Mouse (Mus musculus) heart, postnatal 10 days (tissue): ENCODE data around the gene Crisp2. TPM values are rescaled to one million over a fixed set of nuclear protein-coding genes. Genes with fewer than 3 reads are reported as not detected.

Experiments
- DNase-seq, 2 experiments: peaks; one replicate each; pipeline ENCODE4 v3.0.0; 2021
- intact Hi-C: fragments of 180-260 bp; cut with DNase I; formaldehyde crosslinking; loops from one replicate; pipeline ENCODE4 v1.15.1; 2025
- total RNA-seq, 2 experiments: library from RNA; stranded (reverse); gene quantifications; 2 replicates each; pipeline ENCODE4 v1.2.3; 2021

Crisp2 gene
- total RNA-seq: not detected

- intact Hi-C loops: no loop called here
- no peak for DNase-seq
These were observed at the start of gene Crisp2 for GRCm38 (mm10) chr17:40806953-40807572. TSS of gene Crisp2 (minus strand) at chr17:40807003.

- intact Hi-C loops: no loop called here
- no peak for DNase-seq
These were observed 48.3 kb upstream of the Crisp2 start for GRCm38 (mm10) chr17:40855065-40855464.

GRCm38 (mm10) chr17:40837308-40837707 lies 30.5 kb upstream of the Crisp2 start:
- intact Hi-C loops: loop anchor here (1.0 kb wide), 1 partner anchor 60 kb away; no protein-coding TSS in a partner anchor
- peak; percentile 32 to 37 for DNase-seq

DNA sequence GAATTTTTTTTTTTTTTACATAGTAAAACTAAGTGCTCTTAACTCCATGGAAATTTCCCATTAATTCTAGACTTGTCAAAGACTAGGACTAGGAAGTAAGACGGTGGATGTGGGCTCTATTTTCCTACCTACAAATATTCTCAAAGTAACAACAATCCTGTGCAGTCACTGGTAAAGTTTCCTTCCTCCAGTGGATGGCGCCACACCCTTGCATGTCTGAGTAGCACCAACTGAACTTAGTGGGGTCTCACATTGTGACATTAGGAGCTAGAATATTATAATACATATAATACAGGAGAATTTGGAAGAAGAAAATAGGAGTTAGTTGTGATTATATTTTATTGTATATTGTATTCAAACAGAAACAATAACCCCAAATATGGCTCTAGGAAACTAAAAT lies 25.1 kb upstream of the Crisp2 start:
- DNase-seq: peak in 1 of 2 experiments; percentile 5
- intact Hi-C loops: no loop called here

- intact Hi-C loops: loop anchor here (2.0 kb wide), 1 partner anchor 72 kb away; no protein-coding TSS in a partner anchor
- DNase-seq: peak; percentile 14 to 77
These were observed 17.7 kb upstream of the Crisp2 start for GRCm38 (mm10) chr17:40824549-40824948.

GRCm38 (mm10) chr17:40823817-40824216 lies 17.0 kb upstream of the Crisp2 start:
- DNase-seq: peak in 1 of 2 experiments; percentile 12
- intact Hi-C loops: loop anchor here (2.0 kb wide), 1 partner anchor 73 kb away; no protein-coding TSS in a partner anchor

DNA sequence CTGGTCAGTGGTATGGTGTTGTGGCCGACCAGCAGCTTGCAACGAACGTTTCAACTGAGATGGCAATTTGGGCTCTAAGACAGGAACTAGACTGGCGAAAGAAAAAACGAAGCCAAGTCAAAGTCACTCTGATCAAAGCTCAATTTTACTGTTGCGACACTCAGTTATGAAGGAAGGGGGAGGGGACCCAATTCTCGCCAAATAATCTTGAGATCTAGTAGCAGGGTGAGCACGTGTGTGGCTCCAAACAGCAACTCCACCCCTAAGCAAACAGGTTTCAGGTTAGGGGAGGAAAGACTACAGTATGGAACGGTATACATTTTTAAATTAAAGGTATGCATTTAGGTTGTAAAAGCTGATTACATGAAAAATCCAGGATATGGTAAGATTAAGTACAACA lies 14.7 kb upstream of the Crisp2 start:
- intact Hi-C loops: no loop called here
- no peak for DNase-seq

DNA sequence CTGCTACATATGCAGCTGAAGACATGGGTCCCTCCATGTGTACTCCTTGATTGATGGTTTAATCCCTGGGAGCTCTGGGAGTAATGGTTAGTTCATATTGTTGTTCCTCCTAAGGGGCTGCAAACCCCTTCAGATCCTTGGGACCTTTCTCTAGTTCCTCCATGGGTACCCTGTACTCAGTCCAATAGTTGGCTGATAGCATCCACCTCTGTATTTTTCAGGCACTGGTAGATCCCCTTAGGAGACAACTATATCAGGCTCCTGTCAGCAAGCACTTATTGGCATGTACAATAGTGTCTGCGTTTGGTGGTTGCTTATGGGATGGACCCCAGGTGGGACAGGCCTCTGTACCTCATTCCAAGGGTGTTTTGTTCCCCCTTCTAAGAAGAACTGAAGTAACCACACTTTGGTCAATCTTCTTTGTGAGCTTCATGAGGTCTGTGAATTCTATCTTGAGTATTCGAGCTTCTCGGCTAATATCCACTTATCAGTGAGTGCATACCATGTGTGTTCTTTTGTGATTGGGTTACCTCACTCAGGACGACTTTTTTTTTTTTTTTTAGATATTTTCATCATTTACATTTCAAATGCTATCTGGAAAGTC lies 10.6 kb upstream of the Crisp2 start:
- intact Hi-C loops: no loop called here
- DNase-seq: no peak

DNA sequence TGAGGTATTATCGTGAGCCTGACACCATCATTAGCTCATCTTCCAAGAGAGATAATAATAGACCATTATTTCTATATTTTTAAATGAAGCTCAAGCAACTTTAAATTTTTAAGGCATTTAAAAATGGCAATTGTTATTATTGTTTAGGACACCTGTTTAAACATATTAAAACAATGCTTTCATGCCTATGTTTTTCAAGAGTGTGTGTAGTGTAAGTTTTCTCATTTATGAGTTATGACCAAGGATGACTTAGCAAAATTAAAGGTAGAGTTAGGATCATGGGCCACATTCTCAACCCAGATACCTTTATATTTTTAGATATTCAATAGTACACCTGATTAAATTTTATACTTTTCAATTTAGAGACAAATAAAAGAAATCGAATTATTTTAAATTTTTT lies 5.5 kb upstream of the Crisp2 start:
- intact Hi-C loops: no loop called here
- DNase-seq: no peak

DNA sequence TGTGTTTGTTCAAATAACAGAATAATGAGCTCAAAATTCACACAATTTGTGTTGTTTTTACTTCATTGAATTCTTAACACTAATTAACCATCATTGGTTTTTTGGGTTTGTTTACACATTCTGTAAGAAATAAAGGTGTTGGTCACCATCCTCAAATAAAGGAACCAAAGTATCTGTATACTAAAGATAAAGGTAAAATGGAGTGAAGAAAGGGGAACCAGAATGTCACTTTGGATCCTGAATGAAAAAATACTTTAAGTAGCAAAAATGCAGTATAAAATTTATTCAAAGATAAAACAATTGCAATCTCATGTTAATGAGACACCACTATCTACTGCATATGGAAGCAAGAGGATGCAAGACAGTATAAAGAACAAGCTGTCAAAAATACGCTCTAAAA lies 4.8 kb upstream of the Crisp2 start:
- intact Hi-C loops: no loop called here
- no peak for DNase-seq

- DNase-seq: no peak
- intact Hi-C loops: no loop called here
These were observed 4.1 kb upstream of the Crisp2 start, which contains the start of gene Rhag for GRCm38 (mm10) chr17:40810934-40811333. TSS of gene Rhag (plus strand) at chr17:40811126.

GRCm38 (mm10) chr17:40808071-40808470 lies 1.3 kb upstream of the Crisp2 start:
- DNase-seq: no peak
- intact Hi-C loops: no loop called here

DNA sequence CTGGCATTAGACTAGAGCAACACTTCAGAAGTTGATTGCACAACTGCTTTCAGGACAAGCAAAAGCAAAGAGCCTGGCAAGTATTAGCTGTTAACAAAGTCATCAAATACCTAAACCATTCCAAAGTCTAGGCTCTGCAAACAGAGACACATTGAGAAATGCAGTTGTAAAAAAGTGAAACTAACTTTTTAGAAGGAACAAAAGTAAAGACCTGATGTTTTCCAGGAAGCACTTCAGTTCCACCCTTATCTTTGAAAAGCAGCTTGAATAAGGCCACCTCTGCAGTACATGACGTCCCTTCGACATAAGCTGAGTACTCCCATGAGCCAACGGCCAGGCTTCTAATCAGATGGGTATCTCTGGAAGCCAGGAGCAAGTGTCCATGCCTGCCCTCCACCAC lies 253 bp downstream of the Crisp2 start:
- intact Hi-C loops: no loop called here
- no peak for DNase-seq

- intact Hi-C loops: no loop called here
- DNase-seq: no peak
These were observed 4.0 kb downstream of the Crisp2 start for GRCm38 (mm10) chr17:40802707-40803340.

- peak; percentile 3 to 4 for DNase-seq
- intact Hi-C loops: no loop called here
These were observed 12.6 kb downstream of the Crisp2 start for GRCm38 (mm10) chr17:40793921-40794854.

- intact Hi-C loops: no loop called here
- DNase-seq: no peak
These were observed 16.9 kb downstream of the Crisp2 start for GRCm38 (mm10) chr17:40789877-40790276.

DNA sequence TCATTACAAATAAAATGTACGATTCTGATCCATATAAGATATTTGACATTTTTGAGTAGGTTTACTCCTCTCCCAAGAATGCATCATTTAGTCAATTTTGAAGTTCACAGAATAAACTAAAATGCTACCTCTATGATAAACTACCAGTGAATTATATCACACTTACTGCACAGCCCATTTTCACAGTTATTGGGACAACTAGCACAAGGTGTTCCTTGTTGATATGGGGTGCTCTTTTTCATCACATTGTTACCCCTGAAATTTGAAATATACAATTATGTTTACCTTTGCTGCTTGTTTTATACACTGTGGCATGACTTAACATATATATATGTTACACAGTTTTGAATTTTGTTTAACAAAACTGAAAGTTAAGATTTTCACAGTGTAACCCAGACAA lies 39.7 kb downstream of the Crisp2 start:
- intact Hi-C loops: no loop called here

GRCm38 (mm10) chr17:40763662-40764061 lies 43.1 kb downstream of the Crisp2 start:
- intact Hi-C loops: no loop called here
- DNase-seq: no peak

More for the DNA sequence above, 39.7 kb downstream of the Crisp2 start:
- DNase-seq: no peak

- DNase-seq: no peak
- intact Hi-C loops: no loop called here
These were observed 75.1 kb downstream of the Crisp2 start for GRCm38 (mm10) chr17:40731724-40732123.

- intact Hi-C loops: no loop called here
- no peak for DNase-seq
These were observed 75.5 kb downstream of the Crisp2 start for GRCm38 (mm10) chr17:40731296-40731695.

DNA sequence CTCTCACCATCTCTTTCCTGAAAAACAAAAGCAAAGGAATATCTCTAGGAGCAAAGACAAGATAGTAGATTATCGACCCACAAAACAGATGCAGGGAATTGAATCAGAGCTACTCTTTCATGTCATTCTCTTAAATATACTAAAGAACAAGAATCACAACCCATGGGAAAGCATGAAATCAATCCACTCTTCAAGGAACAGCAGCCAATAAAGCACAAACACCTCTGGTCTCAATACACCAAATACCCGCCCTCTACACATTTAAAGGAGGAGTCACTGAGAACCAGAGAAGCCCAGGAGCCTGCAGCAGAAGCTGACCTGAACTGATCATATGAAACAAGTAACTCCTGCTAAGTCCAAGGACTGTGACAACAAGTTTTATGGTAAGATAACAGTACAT lies 80.0 kb downstream of the Crisp2 start, which contains the start of gene Esp1:
Esp1 (plus strand) TSS at position 301 of the 400 bp plus-strand sequence.
- no peak for DNase-seq
- intact Hi-C loops: no loop called here
